Mouse (Mus musculus) testis, postnatal 10 days (tissue): ENCODE measurements at regions not wholly inside any gene's neighbourhood (a gene's known extent, or its start where the extent isn't known, plus 50 kb on each side); places are given as distances from the start of the nearest gene placed in this dataset.
"Not testable (repeated sequence)": the region's sequence is repeated elsewhere in the genome, so short reads cannot be mapped to it uniquely, and the experiment has no call there.

Experiments
- DNase-seq: peaks from one replicate; pipeline ENCODE4 v3.0.0; 2021; ENCODE audit warnings: low spot score

DNA sequence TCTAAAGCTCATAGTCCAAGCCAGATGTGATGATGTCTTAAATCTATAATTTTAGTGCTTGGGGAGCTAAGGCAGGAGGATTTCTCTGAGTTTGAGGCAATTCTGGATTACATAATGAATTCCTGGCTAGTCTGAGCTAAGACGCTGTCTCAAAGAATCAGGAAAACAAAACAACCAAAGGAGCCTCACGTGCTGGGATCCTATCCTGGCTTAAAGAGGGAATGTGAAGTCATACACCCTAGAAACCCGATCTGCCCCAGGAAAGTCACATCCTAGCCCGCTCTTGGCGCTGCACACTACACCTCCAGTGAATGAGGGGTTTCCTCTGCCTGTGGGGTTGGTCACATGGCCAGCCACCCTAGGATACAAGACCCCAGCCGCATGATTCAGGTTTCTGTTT, 211.2 kb downstream of the Glrx3 start:
- no peak for DNase-seq

DNA sequence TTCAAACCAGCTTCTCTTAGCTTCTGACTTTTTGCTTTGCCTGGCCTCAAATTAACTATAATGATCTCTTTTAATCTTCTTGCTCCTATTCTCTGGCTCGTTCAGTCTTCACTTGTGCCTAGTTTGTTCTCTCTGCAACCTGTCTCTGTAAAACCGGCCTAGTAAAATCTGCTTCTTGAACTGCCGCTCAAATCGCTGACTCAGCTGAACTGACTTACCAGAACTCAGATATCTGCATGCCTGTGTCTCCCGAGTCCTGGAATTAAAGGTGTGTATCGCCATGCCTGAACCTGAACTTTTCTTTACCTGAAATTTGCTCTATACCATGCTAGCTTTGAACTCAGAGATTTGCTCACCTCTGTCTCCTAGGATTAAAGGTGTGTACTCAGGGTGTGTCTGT, 212.2 kb downstream of the Glrx3 start:
- DNase-seq = no peak

DNA sequence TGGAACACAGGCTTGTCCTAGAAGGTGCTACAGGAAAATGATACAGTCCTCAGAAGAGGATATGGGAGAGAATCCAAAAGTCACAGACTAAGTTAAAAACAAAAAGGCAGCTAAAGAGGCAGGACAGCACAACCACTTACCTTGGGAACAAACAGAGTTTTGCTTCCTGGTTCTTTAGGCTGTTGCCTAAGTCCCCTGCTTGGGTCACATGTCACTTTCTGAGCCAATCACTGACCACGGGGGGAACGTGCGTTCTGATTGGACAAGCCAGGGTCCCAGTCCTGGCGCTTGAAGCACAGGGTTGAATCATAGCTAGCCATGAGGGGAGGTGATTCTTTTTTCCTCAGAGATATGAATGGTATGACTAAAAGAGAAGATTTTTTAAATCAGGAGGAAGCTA, 216.4 kb downstream of the Glrx3 start:
- no peak for DNase-seq

DNA sequence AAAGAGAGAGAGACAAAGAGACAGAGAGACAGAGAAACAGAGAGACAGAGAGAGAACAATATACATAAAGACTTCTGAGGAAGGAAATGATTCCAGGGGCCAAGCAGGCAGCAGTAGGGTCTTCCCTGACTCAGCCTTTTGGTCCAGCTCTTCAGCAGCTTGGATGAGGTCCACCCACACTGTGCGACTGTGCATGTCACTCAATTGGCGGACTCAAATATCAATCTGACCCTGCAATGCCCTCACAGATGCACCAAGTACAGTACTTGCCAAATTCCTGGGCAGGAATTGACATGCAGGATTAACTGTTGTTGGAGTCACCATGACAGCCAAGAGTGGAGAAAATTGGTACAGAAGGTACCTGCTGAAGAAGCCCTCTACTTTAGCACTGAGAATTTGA, 229.8 kb downstream of the Glrx3 start:
- no peak for DNase-seq

DNA sequence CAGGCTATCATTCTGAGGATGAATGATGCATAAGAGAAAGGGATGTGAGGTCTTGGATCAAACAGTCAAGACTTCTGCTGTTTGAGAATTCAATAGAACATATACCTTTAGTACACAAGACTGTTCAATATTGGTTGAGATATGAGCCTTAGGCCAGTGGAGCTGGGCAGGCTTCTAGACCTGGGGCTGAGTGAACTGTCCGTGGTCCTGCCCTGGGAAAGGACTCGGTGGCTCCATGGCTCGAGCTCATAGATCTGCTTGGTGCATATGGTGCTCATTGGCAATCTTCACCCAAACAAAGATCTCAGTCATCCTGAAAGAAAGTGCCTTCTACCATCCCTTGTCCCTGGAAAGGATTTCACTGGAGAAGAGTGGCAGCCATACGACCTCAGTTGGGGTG, 233.7 kb downstream of the Glrx3 start:
- DNase-seq = no peak

DNA sequence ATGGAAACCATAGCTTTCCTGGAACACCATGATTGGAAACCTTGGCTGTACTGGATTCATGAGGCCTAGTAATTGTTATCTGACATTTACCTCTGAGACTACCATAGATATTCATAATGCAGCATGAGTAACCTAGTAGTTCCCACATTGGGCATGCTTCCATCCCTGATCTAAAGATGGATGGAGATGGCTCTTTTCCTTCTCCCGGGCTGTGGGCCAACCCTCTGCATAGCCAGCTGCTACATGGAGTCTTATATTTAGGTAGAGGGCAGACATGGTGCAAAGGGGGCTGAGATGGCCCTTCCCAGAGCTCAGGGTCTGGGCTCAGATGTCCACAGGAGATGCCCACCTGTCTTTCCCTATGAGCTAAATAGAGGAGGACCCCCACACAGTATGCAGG, 237.2 kb downstream of the Glrx3 start:
- DNase-seq = no peak

DNA sequence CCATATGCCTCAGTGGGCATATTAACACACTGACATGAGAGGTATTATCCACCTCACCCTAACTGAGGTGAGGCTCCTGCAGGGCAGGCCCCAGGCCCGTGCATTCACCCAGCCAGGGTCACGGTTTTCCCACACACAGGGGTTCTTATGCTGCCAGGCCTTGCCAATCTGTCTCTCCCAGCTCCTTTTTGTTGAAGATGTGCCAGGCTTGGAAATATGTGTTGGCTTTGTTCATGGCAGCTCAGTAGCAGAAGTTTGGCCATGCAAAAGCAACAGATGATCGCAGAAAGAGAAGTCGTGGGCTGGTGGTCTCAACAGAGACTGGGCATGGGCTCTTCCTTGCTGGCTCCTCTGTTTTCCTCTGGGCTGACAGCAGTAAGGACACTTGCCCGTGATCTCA, 238.0 kb downstream of the Glrx3 start:
- no peak for DNase-seq

DNA sequence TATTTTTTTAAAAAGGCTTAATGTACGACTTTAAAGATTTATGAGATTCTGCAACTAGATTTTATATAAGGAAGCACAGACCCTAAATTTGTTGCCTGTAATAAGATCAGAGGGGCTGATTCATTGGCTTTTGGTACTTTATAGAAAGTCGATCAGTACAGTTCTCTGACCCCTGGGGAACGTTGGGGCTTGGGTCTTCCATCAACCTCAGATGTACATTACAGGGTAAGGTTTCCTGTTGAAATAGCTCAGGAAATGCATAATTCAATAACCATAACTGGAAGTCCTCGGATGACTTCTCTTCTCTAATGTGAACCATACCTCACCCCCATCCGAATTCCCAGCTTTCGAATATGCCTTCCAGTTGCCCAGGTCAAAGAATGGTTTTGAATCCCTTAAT, 247.4 kb downstream of the Glrx3 start:
- peak; percentile 3 for DNase-seq

DNA sequence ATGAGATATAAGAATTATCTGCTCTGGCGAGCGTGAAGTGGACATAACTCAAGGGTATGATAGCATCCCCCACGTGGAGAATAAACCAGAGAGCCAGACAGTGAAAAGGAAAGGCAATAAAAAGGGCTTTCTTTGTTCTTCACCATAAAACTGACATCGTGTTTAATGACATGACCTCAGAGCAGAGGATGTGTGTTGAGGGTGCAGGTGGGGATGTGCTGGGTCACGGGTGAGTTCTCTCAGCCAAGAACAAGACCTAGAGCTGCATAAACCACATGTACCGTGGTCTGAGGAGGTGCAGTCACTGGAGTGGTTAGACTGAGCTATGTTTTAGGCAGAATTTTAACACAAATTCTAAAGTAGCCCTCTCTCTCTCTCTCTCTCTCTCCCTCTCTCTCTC, 247.9 kb downstream of the Glrx3 start:
- no peak for DNase-seq

DNA sequence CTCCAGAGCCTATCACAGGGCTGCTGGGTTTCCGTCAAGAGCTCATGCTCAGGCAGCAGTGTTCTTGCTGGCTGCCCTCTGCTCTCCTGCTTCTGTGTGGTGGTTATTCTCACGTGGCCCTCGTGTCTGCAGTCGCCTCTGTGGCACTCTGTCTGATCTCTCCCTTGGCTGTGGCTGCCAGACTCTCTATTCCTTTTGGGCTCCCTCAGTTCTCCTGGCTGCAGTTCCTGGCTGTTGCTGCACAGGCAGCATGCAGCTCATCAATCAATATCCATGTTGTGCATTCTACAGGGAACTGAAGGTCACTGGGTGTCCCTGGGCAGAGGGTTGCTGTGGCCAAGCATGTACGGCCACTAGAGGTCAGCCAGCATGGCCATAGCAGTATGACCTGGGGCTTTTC, 259.4 kb downstream of the Glrx3 start:
- no peak for DNase-seq

DNA sequence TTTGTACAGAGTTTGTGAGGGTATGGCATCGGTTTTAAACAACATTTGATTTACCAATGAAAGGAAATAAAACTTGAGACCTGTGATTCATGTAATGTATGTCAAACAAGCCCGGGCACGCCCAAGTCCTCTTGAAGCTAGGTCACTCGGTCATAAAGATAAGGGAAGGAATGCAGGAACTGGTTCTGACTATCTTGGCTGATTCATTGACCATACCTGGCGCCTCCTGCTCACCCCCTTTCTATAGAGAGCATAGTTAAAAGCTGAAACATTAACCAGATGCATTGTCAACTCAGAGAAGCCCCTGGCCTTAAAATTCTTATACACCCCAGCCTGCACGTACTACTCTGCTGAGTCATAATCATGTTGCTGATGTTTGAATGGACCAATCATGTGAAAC, 261.1 kb downstream of the Glrx3 start:
- DNase-seq = not testable (repeated sequence)

DNA sequence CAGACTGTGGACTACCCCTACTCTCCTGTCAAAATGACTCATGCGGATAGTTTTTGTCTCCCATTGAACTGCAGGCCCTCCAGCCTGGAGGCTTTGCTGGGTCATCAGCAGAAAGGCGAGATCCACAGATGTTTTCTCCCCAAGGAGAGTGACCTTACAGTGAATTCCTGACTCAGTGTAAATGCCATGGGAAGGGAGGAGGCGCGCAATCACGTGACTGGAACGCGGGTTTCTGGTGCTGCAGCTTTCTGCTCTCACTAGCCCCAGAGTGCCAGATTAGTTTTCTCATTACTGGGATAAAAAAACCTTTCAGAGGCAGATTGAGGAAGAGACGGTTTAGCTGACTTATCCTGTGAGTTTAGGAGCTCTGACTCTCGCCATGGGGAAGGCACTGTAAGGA, 275.4 kb downstream of the Glrx3 start:
- DNase-seq = no peak

DNA sequence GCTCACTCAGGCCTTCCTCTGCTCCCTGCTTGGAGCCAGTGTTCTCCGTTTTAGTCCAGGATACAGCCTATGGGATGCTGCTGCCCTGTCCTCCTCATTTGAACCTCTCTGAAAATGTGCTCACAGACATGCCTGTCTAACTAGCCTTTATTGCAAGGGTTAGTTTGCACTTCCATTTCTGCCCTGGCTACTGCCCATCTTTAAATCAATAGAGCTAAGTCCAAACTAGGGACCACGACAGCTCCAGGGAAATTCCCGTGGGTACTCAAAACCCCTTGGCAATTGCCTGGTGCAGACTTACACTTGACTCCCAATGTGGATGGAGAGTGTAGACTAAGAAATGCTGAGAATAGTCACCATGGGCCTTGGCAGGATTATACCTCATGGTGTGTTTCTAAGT, 276.4 kb downstream of the Glrx3 start:
- DNase-seq = no peak

DNA sequence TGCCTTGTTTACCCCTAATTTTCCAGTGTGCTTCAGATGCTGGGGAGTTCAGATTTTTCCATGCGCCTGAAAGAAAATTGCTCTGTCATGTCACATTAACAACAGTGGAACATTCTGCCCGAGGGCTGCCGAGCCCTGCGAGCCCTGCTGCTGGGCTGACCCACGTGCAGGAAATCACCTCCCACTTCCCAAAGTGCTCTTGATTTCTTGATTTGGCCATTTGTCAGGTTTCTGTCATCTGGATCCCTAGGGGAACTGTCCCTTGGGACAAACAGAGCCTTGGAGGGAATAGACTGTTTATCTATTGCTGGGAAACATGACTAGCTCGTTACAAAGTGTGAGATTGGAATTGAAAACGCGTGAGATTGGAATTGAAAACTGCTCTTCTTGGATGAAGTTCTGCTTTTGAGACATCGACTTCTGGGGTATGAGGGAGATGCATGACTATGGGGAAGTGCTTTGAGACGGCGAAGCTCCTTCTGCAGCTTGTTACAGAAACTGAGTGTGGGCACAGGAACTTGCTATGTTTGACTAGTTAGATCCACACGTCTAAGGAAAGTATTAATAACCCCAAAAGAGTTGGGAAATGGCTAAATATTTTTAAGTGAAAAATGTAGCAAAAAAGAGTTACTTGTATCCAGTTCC, 277.0 kb downstream of the Glrx3 start:
- no peak for DNase-seq

DNA sequence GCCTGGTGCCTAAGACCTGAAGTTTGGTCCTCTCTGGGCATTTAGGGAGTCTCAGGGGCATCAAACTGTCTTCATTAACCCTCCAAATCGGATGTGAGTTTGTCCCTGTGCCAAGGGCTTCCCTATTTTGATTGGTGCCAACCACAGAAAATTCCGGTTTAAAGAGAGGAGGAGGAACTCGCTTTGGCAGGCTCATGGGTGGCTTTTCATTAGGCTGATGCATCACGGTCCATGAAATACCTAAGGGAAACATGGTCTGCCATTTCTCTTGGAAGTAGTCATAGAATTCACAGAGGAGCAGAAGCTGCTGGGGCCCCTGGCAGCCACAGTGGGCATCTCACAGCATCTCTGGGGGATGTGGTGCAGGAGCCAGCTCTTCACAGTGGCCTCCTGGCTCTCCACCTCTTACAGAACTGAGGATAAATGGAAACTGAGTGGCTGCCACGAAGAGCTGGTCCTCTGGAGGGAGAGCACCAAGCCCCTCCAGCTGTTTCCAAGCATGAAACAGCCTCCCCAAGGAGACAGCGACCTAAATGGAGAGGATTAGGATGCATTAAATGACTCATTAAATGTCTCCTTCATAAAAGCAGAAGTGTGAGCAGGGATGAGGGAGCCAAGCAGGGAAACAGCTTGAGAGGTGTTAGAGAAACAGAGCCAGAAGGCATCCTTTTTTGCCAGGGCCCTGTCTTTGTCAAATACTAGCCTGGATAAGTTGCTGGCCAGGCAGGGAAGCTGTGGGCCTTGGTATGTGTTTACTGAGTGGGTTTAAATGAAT, 277.9 kb downstream of the Glrx3 start:
- DNase-seq = no peak

DNA sequence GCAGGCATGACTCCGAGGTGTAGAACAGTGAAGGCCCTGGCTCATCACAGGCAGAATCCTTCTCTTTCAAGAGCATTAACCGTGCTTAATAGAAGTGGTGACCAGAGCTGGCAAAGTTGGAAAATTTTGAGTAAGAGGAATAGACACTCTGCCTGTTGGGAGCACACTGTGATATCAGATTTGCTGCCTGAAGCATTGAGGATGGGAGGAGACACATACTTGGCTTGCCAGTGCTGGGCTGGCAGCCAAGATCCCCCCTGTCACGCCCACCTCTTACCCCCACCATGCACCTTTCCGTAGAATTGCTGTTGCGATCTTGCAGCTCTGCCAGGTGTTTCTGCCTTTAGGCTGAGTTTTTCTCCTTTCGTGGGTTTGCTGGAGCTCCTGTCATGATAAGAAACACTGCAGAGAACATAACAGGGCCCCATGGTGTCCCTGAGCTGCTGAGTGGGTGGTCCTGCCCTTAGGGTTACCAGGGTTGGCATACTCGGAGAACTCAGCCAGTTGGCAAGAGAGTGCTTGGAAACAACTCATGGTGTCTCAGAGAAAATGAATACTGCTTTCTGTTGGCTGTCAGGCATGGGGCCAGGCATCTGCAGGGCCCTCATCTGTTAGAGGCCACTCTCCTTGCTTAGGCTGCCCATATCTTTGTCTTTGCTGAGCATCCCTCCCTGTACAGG, 286.1 kb downstream of the Glrx3 start:
- DNase-seq = no peak

DNA sequence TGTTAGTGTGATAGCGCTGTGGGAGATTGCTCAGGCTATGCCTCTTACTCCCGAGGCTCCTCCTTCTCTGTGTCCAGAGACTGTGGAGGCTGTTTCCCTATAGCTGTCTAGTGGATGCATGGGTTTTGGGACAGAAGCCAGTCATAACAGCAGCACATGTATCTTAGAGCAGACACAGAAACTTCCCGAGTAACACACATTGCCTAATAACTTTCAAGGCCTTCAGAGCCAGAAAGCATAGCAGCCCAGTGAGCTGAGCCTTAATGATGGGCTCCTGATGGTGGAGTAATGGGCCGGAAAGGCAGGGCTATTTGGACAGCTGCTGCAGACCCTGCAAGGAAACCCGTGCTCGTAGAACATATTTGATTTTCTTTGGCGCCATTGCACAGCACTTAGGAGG, 288.6 kb downstream of the Glrx3 start:
- no peak for DNase-seq

DNA sequence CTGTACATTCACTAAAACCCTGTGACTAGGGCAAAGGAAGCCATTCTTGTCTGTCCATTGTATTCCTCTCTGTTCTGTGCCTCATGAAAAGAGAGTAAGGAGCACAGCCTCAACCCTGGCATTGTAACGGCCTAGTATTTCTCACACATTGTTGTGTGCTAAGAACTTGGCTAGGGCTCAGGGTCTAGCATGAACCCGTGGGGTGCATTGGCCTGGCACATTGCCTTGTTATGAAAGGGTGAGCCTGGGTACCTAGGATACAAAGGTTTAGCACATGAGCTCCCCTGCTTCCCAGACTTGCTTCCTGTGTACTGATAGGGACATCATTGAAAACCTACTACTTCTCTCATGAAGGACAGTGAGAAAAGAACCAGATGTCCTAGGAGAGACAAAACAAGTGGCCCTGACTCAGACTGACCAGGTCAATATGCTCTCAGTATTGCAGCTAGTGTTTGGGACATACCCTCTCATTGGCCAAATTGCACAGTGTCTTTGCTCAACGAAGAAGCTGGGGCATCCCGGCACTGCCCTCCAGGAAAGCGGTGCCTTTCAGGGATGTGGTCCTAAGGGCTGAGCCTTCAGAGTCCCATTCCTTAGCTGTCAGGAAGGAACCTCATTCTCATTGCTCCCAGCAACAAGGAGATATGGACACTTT, 298.6 kb downstream of the Glrx3 start:
- no peak for DNase-seq

DNA sequence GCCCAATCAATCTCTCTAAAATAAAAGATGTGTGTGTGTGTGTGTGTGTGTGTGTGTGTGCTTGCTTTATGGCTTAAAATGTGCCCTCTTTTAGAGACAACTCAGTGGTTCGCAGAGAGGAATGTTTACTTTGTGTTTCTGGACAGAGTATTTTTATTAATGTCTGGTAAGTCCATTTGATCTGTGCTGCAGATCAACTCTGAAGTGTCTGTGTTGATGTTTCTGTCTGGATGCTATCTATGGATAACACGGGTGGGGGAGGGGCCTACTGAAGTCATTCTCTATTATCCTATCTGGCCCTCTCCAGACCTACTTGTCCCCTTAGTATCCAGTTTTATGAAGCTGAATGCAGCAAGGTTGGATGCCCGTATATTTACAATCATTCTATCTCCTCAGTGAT, 304.3 kb downstream of the Glrx3 start:
- no peak for DNase-seq

DNA sequence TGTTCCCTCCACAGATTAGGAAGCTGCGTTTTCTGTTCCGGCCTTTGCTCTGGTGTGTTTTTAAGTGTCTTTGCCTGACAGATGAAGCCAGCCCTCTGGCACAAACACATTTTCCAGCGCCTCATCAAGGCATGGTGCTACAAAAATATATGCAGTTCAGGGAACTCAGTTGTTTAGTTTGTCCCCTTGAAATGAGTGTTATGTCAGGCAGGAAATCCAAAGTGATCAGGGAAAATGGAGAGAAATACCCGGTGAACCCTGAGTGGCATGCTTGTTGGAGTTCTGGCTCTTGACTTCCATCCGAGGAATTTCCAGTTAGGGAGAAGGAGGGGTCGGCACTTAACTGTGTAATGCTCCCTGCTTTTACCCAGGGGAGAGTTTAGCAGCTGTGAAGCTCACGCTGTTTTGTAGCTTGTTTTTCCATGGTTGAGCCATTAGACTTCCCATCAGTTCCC, 304.9 kb downstream of the Glrx3 start:
- no peak for DNase-seq

DNA sequence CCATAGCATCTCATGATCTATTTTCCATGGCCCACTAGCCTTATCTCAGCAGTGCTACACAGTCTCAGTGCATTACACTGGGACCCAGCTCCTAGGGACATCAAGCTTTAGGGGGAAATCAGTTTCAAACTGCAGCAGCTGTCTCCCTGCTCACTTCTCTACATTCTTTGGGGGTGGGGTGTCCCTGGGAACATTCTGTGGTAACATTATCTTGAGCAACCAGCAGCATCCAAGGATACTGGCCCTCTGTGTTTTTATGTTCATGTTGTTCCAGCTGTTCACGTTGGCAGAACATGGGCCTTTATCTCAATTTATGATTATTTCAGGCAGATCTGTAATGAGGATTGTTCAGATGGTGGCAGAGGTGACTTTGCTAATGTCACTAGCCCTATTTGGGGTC, 308.2 kb downstream of the Glrx3 start:
- DNase-seq = peak; percentile 13

DNA sequence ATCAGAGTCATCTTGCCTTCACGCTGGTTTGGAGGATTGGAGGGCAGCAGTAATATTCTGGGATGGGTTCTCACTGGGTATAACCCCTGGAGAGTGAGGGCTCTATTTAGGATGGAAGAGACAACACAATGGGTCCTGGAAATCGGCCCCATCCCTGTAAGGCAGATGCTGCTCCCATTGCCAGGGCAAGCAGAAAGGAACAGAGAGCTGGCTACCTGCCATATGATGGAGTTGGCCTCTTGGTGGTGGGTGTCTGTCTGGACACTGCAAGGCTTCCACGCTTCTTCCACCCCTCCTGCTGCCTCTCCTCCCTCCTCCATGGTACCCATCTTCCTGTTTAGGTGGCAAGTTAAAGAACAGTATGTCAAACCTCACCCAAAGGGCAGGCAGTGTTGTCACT, 308.6 kb downstream of the Glrx3 start:
- DNase-seq = peak; percentile 34

DNA sequence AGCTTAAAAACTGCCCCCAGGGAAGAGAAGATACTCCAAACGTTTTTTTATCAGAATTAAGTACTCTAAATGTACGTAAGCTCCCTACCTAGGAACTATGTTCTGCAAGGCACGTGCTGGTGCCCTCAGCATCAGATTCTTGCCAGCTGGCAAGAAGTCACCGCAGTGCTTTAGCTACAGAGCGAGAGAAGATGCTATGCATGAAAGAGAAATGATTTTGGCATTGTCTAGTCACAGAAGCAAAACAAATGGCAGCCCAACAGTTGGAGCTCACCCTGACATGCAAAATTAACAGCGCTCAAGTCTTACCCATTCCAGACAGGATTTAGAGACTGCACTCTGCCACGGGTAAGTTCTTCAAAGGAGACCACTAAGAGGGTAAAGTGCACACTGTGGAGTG, 311.5 kb downstream of the Glrx3 start:
- peak; percentile 9 for DNase-seq
